Mouse (Mus musculus) lung, postnatal 0 days (tissue): ENCODE measurements around the gene Cfap45.

Experiments
- CTCF ChIP-seq: IDR thresholded peaks from 2 replicates; pipeline ENCODE4 v1.5.1; 2016; ENCODE audit warnings: antibody characterized with exemption, mild to moderate bottlenecking
- EP300 ChIP-seq: IDR thresholded peaks from 2 replicates; pipeline ENCODE4 v1.6.1; 2016; ENCODE audit warnings: antibody characterized with exemption, mild to moderate bottlenecking, control low read depth

- no peak for TF ChIP-seq CTCF
- no peak for TF ChIP-seq EP300
These were observed 11.9 kb downstream of the Cfap45 start for GRCm38 (mm10) chr1:172532551-172532950.
